Mouse (Mus musculus) thymus, postnatal 0 days (tissue): ENCODE results near the gene Rab3ip. TPM values are rescaled to one million over a fixed set of nuclear protein-coding genes. Genes with fewer than 3 reads are reported as not detected.

Experiments used
- DNase-seq: peaks from one replicate; pipeline ENCODE4 v3.0.0-alpha.2; 2015; ENCODE audit warnings: low spot score
- polyA plus RNA-seq: library from polyadenylated mRNA; unstranded; fragments of >200 nt; fragmentation: Nextera tagmentation; extraction: Ambion mirVana; gene quantifications from 2 replicates; pipeline ENCODE4 v1.2.1, GENCODE M21; 2015

Gene Rab3ip
- polyA plus RNA-seq, 1 experiment from 2014 or later: 22.5 TPM

DNA sequence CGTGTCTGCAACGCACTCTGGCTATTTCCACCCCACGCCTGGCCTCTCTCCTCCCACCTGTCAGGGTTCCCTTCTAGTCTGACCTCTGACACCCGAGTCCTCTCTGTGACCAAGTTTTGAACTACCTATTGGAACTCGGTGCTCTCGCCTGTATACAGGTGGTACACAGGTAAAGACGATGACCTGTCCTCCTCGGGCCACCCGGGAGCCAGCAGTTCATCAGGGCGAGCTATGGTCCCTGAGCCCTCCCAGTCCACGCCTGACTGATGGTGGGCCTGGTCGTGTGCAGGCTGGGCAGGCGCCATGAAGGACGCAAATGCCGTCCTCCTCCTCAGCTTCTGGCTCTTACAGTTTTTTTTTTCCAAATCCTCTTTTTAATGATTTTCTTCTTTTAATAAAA is 29.2 kb downstream of the Rab3ip start:
- no peak for DNase-seq

DNA sequence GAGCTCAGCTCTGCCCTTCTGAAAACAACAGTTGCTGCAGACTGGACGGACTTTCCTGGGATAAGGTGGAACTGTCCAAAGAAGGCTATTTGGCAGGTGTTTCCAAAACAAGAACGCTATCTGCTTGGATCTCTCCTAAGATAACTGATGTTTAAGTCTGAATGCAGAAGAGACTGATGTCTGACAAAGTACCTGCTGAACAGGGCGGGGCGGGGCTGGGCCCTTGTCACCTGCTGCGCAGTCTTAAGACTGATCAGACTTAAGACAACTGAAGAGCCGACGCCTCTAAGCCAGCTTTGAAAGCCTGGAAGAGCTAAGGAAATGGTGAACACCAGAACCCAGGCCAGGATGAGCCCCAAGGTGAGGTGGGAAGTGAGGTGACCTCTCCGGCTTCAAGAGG is 29.9 kb downstream of the Rab3ip start:
- no peak for DNase-seq

DNA sequence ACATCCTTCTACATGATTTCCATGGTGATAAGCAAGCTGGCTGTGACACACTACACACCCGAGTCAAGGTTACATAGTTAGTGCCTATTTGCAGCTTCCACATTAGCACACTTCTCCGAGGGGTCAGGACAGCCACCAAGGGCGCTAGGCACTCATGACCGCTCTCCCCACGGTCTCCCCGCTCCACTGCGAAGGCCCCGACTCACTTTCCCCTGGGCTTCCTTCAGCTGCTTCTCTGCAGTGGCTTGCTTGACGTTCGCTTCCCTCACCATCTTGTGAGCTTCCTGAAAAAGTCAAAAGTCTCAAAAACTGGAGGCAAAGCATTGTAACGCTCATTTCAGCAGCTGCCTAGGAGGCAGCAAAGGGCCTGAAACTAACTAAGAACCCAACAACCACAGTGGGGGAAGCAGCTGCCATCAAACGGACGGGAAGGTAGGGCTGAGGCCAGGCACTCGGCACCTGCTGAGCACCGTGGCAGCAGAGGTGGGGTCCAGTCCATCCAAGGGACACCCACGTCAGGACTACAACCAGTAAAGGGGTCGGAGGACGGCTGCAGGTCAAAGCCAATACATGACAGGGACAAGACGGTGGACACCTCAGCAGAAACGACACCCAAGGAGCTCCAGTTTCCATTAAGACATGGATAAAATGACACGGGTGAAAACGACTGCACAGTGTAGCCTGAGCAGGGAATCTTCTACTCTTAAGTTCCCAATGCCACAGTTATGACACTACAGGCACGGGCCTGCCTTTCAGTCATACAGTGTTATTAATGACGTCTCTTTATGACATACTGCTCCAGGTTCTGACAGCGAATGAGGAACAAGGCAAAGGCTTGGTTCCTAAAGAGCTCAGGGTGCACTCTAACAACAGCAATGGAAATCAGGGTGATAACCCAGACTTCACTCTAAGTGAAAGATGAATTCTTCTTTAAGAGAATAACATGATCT is 30.9 kb downstream of the Rab3ip start:
- DNase-seq: peak; percentile 76

DNA sequence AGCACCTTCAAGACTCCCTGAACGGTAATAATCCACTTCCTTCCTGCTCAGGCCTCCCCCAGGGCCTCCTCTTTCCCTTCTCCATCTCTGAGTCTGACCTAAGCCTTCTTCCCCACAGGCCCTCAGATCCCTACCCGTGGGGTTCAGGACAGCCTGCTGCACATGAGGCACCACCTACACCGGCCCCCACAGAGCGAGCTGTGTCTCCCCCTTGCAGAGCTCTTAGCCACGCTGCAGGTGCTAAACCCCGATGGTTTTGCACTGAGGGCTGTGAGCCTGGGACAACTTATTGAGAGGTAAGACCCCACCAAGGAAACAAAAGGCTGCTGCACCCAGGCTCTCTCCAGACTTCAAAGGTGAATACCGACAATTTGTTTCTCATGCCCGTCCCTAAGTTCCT is 34.0 kb downstream of the Rab3ip start:
- DNase-seq: peak; percentile 64

DNA sequence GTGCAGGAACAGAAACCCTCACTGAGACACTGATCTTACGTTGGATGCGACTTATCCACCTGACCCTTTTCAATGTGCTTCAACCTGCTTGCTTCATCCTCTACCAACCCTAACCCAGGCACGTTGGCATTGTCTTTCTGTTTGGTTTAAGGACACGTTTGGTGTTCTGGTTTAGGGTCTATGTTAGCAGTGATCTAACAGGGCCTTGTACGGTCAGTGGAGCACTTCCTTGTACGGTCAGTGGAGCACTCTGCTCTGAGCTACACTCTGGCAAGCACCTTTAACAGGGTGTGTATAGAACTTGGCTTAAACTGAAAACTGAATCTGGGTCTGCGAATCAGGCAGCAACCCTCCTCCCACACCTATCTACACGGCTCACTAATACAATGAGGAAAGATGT is 35.3 kb downstream of the Rab3ip start:
- no peak for DNase-seq

DNA sequence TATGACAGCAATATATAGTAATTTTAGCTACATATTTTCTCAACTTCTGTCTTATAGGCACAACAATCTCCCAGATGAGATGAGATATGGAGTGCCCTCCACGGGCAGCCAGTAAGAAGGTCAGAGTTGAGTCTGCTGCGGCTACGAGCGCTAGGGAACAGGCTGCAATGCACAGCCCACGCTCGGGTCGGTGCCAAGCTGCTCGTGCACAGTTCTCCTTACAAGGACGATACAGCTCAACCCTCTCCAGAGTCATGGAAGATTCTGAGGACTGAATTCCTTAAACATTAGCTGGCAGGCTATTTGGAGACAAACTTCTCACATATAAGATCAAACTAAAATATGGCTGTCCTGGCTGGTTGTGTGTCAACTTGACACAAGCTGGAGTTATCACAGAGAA is 36.0 kb downstream of the Rab3ip start:
- DNase-seq: no peak

DNA sequence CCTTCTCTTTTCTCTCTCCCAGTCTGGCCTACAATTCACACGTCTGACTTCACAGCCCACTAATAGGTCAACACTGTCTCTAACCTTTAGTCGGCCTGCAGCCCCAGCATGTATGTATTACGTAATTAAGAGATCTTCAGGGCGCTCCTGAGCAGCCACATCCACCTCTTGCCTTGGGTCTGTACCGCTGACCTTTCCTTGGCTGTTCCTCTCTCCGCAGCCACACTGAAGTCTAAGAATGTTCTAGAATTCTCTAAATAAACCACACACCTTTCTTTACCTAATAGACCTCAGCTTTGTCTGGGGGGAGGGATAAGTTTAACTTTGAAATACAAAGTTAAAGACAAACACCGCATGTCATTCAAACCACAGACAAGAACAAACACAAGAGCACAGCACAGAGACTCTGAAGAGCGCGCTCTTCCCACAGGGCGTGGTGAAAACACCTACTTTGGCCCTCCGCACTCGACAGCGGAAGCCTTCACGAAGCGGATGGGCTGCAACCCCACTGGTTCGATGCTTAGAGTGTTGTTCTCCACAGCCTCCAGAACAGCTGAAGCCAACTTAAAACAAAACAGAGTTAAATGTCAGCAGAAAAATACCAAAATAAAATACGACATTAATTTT is 36.8 kb downstream of the Rab3ip start:
- DNase-seq: peak; percentile 77

DNA sequence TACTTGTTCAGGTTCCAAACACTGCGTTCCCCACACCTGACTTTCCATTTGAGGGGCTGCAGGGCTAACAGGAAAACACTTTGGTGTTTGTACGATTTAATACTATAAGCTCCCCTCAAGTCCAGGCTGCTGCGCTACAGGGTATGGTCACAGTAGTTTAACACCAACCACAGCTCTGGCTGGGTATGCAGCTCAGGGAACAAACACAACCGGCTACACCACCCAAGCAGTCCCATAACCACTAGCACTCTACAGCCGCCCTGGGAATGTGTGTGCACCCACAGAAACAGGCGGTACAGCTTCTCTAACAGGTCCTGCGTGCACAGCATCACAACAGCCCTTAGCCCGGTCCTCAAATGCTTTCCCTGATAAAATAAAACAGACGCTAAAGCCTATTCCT is 37.7 kb downstream of the Rab3ip start:
- DNase-seq: no peak

DNA sequence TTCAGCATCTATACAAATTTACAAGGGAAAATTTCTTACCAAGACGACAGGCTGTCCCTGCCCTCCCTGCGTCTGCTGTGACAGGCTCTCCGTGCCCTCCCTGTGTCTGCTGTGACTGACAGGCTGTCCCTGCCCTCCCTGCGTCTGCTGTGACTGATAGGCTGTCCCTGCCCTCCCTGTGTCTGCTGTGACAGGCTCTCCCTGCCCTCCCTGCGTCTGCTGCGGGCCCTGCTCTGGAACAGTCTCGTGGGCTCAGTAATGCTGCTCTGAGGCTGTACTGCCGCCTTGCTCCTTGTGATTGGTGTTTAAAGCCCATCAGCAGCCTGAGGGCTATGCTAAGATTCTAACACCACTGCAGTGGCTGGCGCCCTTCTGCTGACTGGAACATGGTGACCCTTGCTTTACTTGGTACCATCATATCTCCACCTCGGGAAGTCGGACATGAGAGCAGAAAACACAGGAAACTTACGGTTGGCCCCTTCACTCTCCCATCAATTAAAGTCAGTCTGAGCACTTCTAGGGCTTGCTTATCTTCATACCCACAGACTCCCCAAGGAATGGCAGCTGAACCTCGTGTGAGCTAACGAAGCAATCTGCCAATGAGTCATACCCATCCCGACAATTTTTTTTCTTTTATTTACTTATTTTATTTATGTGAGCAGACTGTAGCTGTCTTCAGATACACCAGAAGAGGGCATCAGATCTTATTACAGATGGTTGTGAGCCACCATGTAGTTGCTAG is 41.5 kb downstream of the Rab3ip start:
- DNase-seq: no peak

DNA sequence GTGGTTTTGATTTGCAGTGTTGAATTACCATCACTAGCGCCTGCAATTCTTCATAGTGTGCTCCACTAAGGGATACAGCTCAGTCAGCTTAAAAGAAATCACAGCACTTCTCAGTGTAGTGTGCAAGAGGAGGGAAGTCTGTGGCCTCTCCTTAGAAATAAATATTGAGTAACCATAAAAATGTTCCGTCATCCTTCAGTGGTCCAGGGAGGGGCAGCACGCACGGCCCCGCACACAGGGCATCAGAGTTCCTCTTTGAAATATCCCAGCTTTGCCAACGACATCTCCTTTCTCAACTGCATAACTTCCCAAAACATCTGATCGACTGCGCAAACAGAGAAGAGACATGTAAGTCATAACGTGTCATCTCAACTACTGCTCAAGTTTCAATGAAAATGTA is 43.8 kb downstream of the Rab3ip start:
- no peak for DNase-seq

DNA sequence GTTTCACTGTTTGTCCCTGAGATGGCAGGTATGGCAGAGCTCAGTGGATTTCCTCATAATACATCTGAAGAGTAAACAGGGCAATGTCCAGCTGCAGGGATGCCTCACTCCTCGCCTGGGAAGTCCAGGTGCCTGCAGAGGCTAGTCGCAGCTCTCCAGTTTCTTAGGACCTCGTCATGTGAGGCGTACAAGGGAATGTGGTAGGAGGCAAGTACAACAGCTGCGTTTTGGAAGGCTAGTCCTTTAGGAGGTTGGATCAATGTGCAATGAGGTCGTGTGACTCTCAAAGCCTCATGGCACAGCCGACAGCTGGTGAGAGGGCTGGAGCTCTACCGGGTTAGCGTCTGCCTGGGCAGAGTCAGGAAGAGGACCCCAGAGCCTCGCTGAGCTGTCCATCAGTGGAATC is 46.1 kb downstream of the Rab3ip start:
- no peak for DNase-seq

DNA sequence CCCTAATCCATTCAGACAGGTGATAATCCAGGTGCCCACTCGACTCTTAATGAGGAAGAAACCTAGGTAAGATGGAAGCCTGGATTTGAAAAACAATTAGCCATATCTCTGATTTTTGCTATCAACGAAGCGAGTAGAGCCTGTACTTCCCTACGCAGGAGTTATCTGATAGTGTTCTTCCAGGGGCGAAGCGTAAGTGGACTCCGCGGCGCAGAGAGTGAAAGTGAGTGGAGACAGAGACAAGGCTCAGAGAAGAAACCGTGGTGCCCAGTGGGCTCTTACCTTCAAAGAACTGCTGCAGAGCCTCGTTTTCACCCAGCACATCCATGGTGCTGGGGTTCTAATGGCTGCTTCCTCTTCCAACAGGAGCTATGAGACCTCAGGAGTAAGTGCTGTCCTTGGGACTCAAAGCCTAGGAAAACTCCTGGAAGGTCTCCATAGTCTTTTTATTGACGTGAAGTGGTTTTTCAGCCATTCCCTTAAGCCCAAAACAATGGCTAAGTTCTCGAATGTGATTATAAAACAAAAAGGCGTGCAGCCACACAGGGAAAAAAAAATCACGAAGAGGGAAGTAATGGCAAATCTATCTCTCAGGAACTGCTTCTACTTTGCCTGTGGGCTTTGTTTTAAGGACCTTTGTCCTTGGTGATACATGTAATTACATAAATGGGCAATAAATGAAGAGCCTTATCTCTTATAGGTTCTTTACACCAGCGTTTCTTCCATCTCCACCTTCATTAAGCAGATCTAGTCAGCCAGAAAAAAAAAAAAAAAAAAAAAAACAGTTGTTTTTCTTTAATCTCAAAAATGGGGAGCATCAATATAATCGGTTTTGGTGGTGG is 54.0 kb downstream of the Rab3ip start, which contains the start of gene Myrfl:
Gene Myrfl (minus strand): TSS at position 584 of the 842 bp plus-strand sequence.
- no peak for DNase-seq

DNA sequence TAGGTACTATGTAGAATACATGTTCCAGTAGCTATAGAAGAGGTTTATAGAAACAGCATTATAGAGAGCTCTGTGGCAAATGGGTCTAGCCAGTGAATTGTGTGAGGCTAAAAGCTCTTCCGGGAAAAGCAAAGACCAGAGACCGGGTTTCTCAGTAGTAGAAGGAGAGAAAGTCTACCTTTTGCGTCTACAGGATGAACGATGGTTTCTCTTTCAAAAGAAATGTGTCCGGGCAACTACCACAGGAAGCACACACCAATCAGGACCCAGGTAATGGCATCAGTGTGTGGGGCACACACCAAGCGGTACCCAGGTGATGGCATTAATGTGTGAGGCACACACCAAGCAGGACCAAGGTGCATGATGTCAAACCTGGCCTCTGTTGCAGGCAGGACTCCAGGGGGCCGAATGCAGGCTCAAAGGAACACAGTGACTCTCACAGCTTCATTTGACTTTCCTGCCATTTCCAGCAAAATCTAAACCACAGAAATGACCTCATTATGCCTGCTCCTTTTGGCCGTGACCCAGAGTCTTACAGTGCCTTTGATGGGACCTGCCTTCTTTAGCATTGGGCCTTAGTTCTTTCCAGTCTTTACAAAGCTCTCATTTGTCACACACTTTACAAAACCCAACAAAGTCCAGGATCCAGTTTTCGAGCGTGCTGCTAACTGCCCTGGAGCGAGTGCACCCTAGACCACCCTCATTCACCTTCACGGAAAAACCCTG is 55.3 kb downstream of the Rab3ip start:
- DNase-seq: no peak

DNA sequence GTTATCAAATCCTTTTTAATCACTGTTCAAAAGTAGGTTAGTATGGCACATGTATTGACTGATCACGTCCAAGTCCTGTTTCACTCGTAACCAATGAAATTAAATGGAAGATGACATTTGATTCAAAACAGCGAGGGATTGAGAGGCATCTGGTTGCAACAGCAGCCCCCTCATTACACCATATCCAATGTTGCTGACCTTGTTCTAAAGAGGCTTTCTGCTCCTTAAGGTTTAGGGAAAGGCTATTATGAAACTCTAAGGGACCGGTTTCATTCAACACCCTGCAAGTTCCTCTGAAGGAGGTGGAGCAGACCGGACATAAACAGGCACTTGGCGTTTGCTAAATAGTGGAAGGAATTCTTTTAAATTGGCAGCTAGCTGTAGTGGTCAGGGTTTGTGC is 56.0 kb downstream of the Rab3ip start:
- DNase-seq: no peak

DNA sequence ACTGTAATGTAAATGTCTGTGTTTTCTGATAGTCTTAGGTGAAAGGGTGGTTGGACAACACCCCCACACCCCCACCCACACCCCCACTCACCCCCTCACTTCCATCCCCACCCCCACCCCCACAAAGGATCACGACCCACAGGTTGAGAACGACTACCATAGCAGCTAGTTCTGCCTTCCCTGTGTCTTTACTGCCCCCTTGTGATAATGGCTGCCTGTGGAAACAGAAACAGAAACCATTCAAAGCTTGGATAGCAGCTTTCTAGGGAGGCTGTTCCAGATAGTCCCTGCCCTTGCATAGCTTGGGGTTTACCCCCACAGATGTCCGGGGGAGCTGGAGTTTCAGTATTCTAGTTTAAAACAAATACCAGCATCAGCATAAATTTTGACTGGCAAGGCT is 56.8 kb downstream of the Rab3ip start:
- peak; percentile 42 for DNase-seq

DNA sequence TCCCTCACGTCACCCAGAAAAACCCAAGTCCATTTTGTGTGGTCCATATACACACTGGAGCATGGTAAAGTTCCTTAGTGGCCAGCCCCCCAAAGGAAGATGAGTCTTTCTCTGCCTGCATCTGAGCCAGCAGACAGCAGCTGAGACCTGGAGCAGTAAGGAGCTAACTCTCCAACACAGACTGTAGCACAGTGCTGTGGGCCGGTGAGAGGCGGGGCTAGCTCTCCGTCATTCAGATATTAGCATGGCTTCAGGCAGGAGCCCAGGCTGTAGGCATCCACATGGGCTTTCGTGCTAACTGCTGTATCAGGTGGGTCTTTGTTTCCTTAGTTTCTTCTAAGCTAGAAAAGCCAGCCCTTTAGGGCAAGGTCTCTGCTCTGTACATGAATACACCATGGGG is 60.0 kb downstream of the Rab3ip start:
- no peak for DNase-seq

DNA sequence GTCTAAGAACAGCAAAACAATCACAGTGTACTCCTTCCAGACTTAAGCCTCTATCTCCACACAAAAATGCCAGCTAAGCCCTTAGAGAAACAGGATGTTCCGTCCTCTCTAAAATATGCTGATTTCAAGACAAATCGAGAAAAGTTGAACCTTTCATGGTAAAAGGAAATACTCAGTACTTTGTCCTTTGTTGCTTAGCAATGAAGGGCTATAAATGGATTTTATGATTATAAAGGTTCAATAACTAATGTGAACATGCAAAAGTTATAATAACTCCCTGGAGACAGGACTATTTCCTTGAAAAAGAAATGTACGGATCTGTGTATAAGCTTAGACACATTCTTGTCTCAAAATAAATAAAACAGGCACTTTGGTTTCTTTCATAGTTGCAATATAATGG is 66.0 kb downstream of the Rab3ip start:
- DNase-seq: no peak

DNA sequence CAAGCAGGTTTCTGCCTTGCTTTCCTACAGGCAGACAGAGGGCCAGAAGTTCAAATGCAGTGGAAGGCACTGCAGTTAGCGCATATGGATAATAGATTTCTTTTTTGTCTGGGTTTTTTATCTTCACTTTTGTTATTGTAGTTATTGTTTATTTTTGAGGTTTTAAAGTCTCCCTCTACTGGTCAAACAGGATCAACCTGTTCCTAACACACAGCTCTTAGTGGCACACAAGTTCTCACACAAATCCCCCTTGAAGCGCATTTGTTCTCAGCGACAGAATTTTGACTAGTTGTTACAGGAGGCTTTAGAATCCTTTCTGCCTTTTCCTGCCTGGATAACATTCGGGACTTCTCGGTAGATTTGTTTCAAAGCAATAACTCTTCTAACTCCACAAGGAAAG is 67.0 kb downstream of the Rab3ip start:
- DNase-seq: no peak

DNA sequence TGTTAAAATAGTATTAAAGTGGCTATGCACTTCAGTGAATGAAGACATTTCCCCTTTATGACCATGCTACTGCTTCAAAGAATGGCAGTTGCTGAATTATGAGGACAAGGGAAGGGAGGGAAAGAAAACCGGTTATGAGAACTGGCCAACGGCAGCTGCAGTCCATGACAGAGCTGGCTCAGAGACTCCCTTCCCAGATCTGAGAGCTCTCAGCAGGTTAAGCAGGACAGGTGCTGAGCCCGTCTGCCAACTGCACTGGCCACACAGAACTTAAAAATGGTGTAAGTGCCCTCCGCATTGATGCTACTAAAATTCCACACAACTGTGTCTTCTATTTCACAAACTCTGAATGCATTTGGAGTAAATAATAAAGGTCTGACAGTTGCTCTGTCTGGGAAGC is 73.1 kb downstream of the Rab3ip start:
- no peak for DNase-seq

DNA sequence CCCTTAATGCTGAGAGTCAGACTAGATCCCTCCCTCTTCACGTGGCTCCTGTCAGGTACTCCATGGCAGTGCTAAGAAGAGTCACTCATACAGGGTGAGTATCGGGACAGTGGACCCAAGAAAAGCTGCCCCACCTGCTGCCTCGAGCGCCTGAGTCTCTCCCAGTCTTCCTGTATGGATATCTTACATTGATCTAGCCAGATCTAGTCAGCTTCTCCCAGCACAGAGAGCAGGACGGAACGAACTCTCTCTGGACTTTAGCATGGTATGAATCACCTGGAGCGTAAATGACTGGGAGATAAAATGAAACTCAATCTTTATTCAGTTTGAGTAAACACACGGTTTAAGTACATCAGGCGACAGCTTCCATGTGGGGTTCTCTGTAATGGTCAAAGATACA is 76.1 kb downstream of the Rab3ip start:
- no peak for DNase-seq

DNA sequence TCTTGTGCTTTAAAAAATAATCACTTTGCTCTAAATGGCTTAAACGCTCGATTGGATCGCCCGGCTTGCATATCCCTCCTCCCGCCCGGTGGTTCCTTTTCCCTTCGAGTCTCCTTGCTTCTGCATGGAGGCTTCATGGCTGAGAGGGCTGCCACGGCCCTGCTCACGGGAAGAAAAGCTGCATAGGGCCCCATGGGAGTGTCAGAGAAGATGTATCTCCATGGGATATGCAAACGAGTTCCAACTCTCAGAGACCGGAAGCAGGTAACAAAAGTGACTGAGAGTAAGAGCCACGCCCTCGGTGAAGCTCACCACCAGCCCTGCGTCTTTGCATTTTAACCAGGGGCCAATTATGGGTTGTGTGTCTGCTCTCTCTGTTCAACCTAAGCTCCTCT is 78.6 kb downstream of the Rab3ip start:
- no peak for DNase-seq
